ENCODE assay signal across 15 mouse cellular contexts in genomic region chr8:122680171-122680570, GRCm38 (mm10). TPM values are rescaled to one million over a fixed set of nuclear protein-coding genes. Genes with fewer than 3 reads are reported as not detected.
DNase-seq lines count a peak whose midpoint lies in the region; ATAC-seq lines count a peak whose summit lies in the region.
"Had no signal": no experiment of that assay in that cellular context is flagged by ENCODE, and none has a peak within 500 bp of the region (broad histone marks: within the 10 kb centered on the region; RNA-seq: fewer than 3 reads in every experiment).

No protein-coding gene starts in this region.

- H3K27me3 ChIP-seq in forebrain, embryonic 12.5 days: peaks cover 77% of the 10 kb centered on the region
- peaks cover 85% of the 10 kb centered on the region for H3K27me3 ChIP-seq in forebrain, embryonic 10.5 days (ENCODE audit: poor library complexity, severe bottlenecking)
- peaks cover 74% of the 10 kb centered on the region for H3K27me3 ChIP-seq in midbrain, embryonic 12.5 days
- H3K27me3 ChIP-seq in midbrain, embryonic 11.5 days (ENCODE audit: control insufficient read depth, insufficient read depth, low read length): peaks cover 42% of the 10 kb centered on the region
- H3K27me3 ChIP-seq in midbrain, embryonic 14.5 days (ENCODE audit: control insufficient read depth, insufficient read depth, low read length): no peaks in the 10 kb centered on the region; the same call in 1 of the 2 replicates

- no peak for ATAC-seq in forebrain, embryonic 12.5 days (ENCODE audit: low FRiP score)
- ATAC-seq in midbrain, embryonic 12.5 days (ENCODE audit: low FRiP score, low read depth): no peak
- no peak for ATAC-seq in midbrain, embryonic 11.5 days (ENCODE audit: low FRiP score)
- ATAC-seq in midbrain, embryonic 14.5 days (ENCODE audit: low FRiP score, low TSS enrichment): no peak

- no peaks in the 10 kb centered on the region for H3K9me3 ChIP-seq in forebrain, embryonic 12.5 days
- no peaks in the 10 kb centered on the region for H3K9me3 ChIP-seq in forebrain, embryonic 10.5 days
- no peaks in the 10 kb centered on the region for H3K9me3 ChIP-seq in midbrain, embryonic 12.5 days
- H3K9me3 ChIP-seq in midbrain, embryonic 11.5 days (ENCODE audit: control insufficient read depth, low read length): no peaks in the 10 kb centered on the region
- no peaks in the 10 kb centered on the region for H3K9me3 ChIP-seq in midbrain, embryonic 14.5 days (ENCODE audit: control insufficient read depth, low read length)
- H3K9me3 ChIP-seq: embryonic facial prominence, embryonic 15.5 days had no signal

- H3K9ac ChIP-seq in forebrain, embryonic 12.5 days: no peak overlapping the region
- H3K9ac ChIP-seq in midbrain, embryonic 12.5 days (replicated peaks): no peak overlapping the region
- H3K9ac ChIP-seq in midbrain, embryonic 11.5 days (ENCODE audit: low read length): no peak overlapping the region
- peak overlapping the region; percentile 26 for H3K9ac ChIP-seq in midbrain, embryonic 14.5 days (replicated peaks; ENCODE audit: low read length)
- H3K9ac ChIP-seq: embryonic facial prominence, embryonic 15.5 days had no signal

- 36% methylated on average over 7 of the region's 7 CpGs for WGBS in forebrain, embryonic 12.5 days
- 42% methylated on average over 7 of the region's 7 CpGs for WGBS in forebrain, embryonic 10.5 days
- WGBS in midbrain, embryonic 12.5 days: 38% methylated on average over 7 of the region's 7 CpGs
- WGBS in midbrain, embryonic 11.5 days: 52% methylated on average over 7 of the region's 7 CpGs
- WGBS in midbrain, embryonic 14.5 days: 28% methylated on average over 7 of the region's 7 CpGs

- no peak overlapping the region for H3K4me2 ChIP-seq in forebrain, embryonic 12.5 days
- no peak overlapping the region for H3K4me2 ChIP-seq in midbrain, embryonic 12.5 days (replicated peaks)
- H3K4me2 ChIP-seq in midbrain, embryonic 11.5 days: no peak overlapping the region
- H3K4me2 ChIP-seq in midbrain, embryonic 14.5 days (ENCODE audit: low read length): peak overlapping the region; percentile 61; the same call in 1 of the 2 replicates

- intact Hi-C loops in left cerebral cortex, postnatal 14 days (cut with DNase I): no loop called here

- no peak overlapping the region for H3K4me3 ChIP-seq in forebrain, embryonic 12.5 days (replicated peaks)
- no peak overlapping the region; the same call in 1 of the 2 replicates for H3K4me3 ChIP-seq in forebrain, embryonic 10.5 days
- H3K4me3 ChIP-seq in midbrain, embryonic 12.5 days: no peak overlapping the region
- H3K4me3 ChIP-seq in midbrain, embryonic 11.5 days (ENCODE audit: low read depth, low read length): no peak overlapping the region
- H3K4me3 ChIP-seq in midbrain, embryonic 14.5 days (replicated peaks; ENCODE audit: low read depth, low read length): no peak overlapping the region
- H3K4me3 ChIP-seq: embryonic facial prominence, embryonic 15.5 days; left cerebral cortex, adult 2 months had no signal

- H3K36me3 ChIP-seq in forebrain, embryonic 12.5 days (replicated peaks): no peaks in the 10 kb centered on the region
- no peaks in the 10 kb centered on the region for H3K36me3 ChIP-seq in forebrain, embryonic 10.5 days (replicated peaks)
- H3K36me3 ChIP-seq in midbrain, embryonic 12.5 days: no peaks in the 10 kb centered on the region
- H3K36me3 ChIP-seq in midbrain, embryonic 11.5 days (ENCODE audit: control insufficient read depth, insufficient read depth, low read length): no peaks in the 10 kb centered on the region
- no peaks in the 10 kb centered on the region for H3K36me3 ChIP-seq in midbrain, embryonic 14.5 days (ENCODE audit: control insufficient read depth, insufficient read depth, low read length)
- H3K36me3 ChIP-seq: embryonic facial prominence, embryonic 15.5 days had no signal

- 0 out of 2 replicates have a peak overlapping the region, but pooled peaks have one; percentile 37 for H3K27ac ChIP-seq in forebrain, embryonic 12.5 days
- H3K27ac ChIP-seq in forebrain, embryonic 10.5 days: no peak overlapping the region
- H3K27ac ChIP-seq in midbrain, embryonic 12.5 days (replicated peaks): peak overlapping the region; percentile 39; the same call in 1 of the 2 replicates
- H3K27ac ChIP-seq in midbrain, embryonic 11.5 days (ENCODE audit: low read depth, low read length): no peak overlapping the region
- peak overlapping the region; percentile 95 for H3K27ac ChIP-seq in midbrain, embryonic 14.5 days (replicated peaks; ENCODE audit: low read depth, low read length)
- H3K27ac ChIP-seq: left cerebral cortex, adult 2 months had no signal

- H3K4me1 ChIP-seq in forebrain, embryonic 12.5 days: peaks cover 40% of the 10 kb centered on the region
- H3K4me1 ChIP-seq in forebrain, embryonic 10.5 days: peaks cover 50% of the 10 kb centered on the region
- H3K4me1 ChIP-seq in midbrain, embryonic 12.5 days: peaks cover 44% of the 10 kb centered on the region
- H3K4me1 ChIP-seq in midbrain, embryonic 11.5 days (ENCODE audit: control insufficient read depth, insufficient read depth, low read length): peaks cover 7% of the 10 kb centered on the region; the same call in 1 of the 2 replicates
- peaks cover 33% of the 10 kb centered on the region for H3K4me1 ChIP-seq in midbrain, embryonic 14.5 days (ENCODE audit: control insufficient read depth, insufficient read depth, low read length)

- DNase-seq in forebrain, embryonic 10.5 days (ENCODE audit: extremely low spot score, low spot score): no peak
- DNase-seq in midbrain, embryonic 11.5 days (ENCODE audit: low spot score, missing footprints): no peak
- peak; percentile 57 for DNase-seq in midbrain, embryonic 14.5 days
- peak; percentile 37 to 49 for DNase-seq in thymus, postnatal 36 days
- no peak for DNase-seq in left cerebral cortex, postnatal 14 days (ENCODE audit: low spot score in 2 of 2)
- no peak for DNase-seq in urinary bladder, adult 18-20 months (ENCODE audit: low spot score in 2 of 2)
- DNase-seq: cerebellum, postnatal 36 days; kidney, postnatal 4 days had no signal

RNA-seq across cellular contexts. Expression of gene Cbfa2t3, which starts 18.7 kb away (rescaled TPM):
- 12.2 and 12.4 TPM in 2 replicates for polyA plus RNA-seq in forebrain, embryonic 12.5 days (2016; fragmentation: Nextera tagmentation; extraction: Ambion mirVana)
- 1.6 and 2.4 TPM in 2 replicates for polyA plus RNA-seq in forebrain, embryonic 10.5 days (2016; fragmentation: Nextera tagmentation; extraction: Ambion mirVana)
- 12.9 and 14.5 TPM in 2 replicates for polyA plus RNA-seq in midbrain, embryonic 12.5 days (2016; fragmentation: Nextera tagmentation; extraction: Ambion mirVana)
- 6.1 and 6.4 TPM in 2 replicates for polyA plus RNA-seq in midbrain, embryonic 11.5 days (2014; fragmentation: Nextera tagmentation; extraction: Ambion mirVana)
- 25.2 and 28.7 TPM in 2 replicates for polyA plus RNA-seq in midbrain, embryonic 14.5 days (2014; fragmentation: Nextera tagmentation; extraction: Ambion mirVana)
- total RNA-seq in left cerebral cortex, postnatal 14 days (2021): 10 to 100 TPM; 27.2 to 29.7 TPM

RNA-seq across cellular contexts. Expression of gene Pabpn1l, which starts 57.6 kb away (rescaled TPM):
- polyA plus RNA-seq in forebrain, embryonic 12.5 days (2016; fragmentation: Nextera tagmentation; extraction: Ambion mirVana): not detected in 2 replicates
- not detected in 2 replicates for polyA plus RNA-seq in forebrain, embryonic 10.5 days (2016; fragmentation: Nextera tagmentation; extraction: Ambion mirVana)
- not detected in 2 replicates for polyA plus RNA-seq in midbrain, embryonic 12.5 days (2016; fragmentation: Nextera tagmentation; extraction: Ambion mirVana)
- polyA plus RNA-seq in midbrain, embryonic 11.5 days (2014; fragmentation: Nextera tagmentation; extraction: Ambion mirVana): not detected in 2 replicates
- polyA plus RNA-seq in midbrain, embryonic 14.5 days (2014; fragmentation: Nextera tagmentation; extraction: Ambion mirVana): not detected in 2 replicates
- total RNA-seq in left cerebral cortex, postnatal 14 days (2021): not detected
- total RNA-seq: adrenal gland, adult 18-20 months; left cerebral cortex, adult 2 months; liver, adult 2 months had no signal
- polyA plus RNA-seq: liver, adult 2 months; stomach, embryonic 14.5 days had no signal

Comparison
In these comparisons a context has a peak if more than half of its experiments do, and no peak if none do; other contexts are left out.
1. H3K27ac ChIP-seq: peak in forebrain, embryonic 12.5 days (single experiment), midbrain, embryonic 12.5 days (single experiment) and midbrain, embryonic 14.5 days (single experiment); none in forebrain, embryonic 10.5 days (single experiment) and midbrain, embryonic 11.5 days (single experiment).
2. DNase-seq: peak in midbrain, embryonic 14.5 days (single experiment) and thymus, postnatal 36 days (2 of 2); none in forebrain, embryonic 10.5 days (single experiment), midbrain, embryonic 11.5 days (single experiment), left cerebral cortex, postnatal 14 days (0 of 2) and urinary bladder, adult 18-20 months (0 of 2).